Mouse (Mus musculus) heart, embryonic 14.5 days (tissue): Measurements from ENCODE around the gene Ncoa4. TPM values are rescaled to one million over a fixed set of nuclear protein-coding genes. Genes with fewer than 3 reads are reported as not detected.
"Not testable (repeated sequence)": the region's sequence is repeated elsewhere in the genome, so short reads cannot be mapped to it uniquely, and the experiment has no call there.

ENCODE experiments used
- ATAC-seq: fragments of 200-750 bp; cut with Nextera tagmentation; 2 replicates; pipeline ENCODE4 v1.8.0; 2017; ENCODE audit warnings: low read depth, moderate TSS enrichment; ENCODE audit not compliant: insufficient number of reproducible peaks, insufficient read depth, low FRiP score
- H3K27ac ChIP-seq, 2 experiments: fragments of 200-500 bp in 1 of 2; fragments of 300-500 bp in 1 of 2; sonication (generic) in 1 of 2; replicated peaks in 1 of 2; 2 replicates each; pipeline ENCODE4 v1.5.1; 2012 to 2014; ENCODE audit warnings: low read depth in 2 of 2, low read length in 2 of 2, control low read depth in 1 of 2, mild to moderate bottlenecking in 1 of 2, mixed read lengths in 1 of 2; ENCODE audit not compliant: control insufficient read depth in 1 of 2, insufficient read depth in 1 of 2
- H3K27me3 ChIP-seq: fragments of 300-500 bp; sonication (generic); 2 replicates; pipeline ENCODE4 v1.6.1; 2014; ENCODE audit warnings: mild to moderate bottlenecking, low read length, control low read depth; ENCODE audit not compliant: control insufficient read depth, insufficient read depth
- H3K36me3 ChIP-seq: fragments of 300-500 bp; sonication (generic); 2 replicates; pipeline ENCODE4 v1.6.1; 2014; ENCODE audit warnings: mild to moderate bottlenecking, control low read depth, low read length, mixed read lengths; ENCODE audit not compliant: control insufficient read depth, insufficient read depth
- H3K4me1 ChIP-seq, 2 experiments: fragments of 200-500 bp in 1 of 2; fragments of 300-500 bp in 1 of 2; sonication (generic) in 1 of 2; 2 replicates each; pipeline ENCODE4 v1.6.1; 2012 to 2014; ENCODE audit warnings: low read length in 2 of 2, control low read depth in 1 of 2, mixed read lengths in 1 of 2; ENCODE audit not compliant: control insufficient read depth in 2 of 2, insufficient read depth in 2 of 2
- H3K4me2 ChIP-seq: fragments of 300-500 bp; sonication (generic); 2 replicates; pipeline ENCODE4 v1.6.1; 2014; ENCODE audit warnings: mild to moderate bottlenecking, low read length
- H3K4me3 ChIP-seq, 2 experiments: fragments of 200-500 bp in 1 of 2; fragments of 300-500 bp in 1 of 2; sonication (generic) in 1 of 2; 2 replicates each; pipeline ENCODE4 v1.5.1; 2012 to 2014; ENCODE audit warnings: low read length in 2 of 2, mild to moderate bottlenecking in 2 of 2, control low read depth in 1 of 2, low read depth in 1 of 2, moderate library complexity in 1 of 2; ENCODE audit not compliant: control insufficient read depth in 1 of 2, insufficient read depth in 1 of 2
- H3K9ac ChIP-seq: fragments of 300-500 bp; sonication (generic); 2 replicates; pipeline ENCODE4 v1.6.1; 2014; ENCODE audit warnings: mild to moderate bottlenecking, low read length
- H3K9me3 ChIP-seq: fragments of 300-500 bp; sonication (generic); 2 replicates; pipeline ENCODE4 v1.6.1; 2016; ENCODE audit warnings: low read length, control low read depth; ENCODE audit not compliant: control insufficient read depth
- WGBS: fragments of 180-500 bp; shearing (Covaris S2); extraction: QIAGEN DNeasy Blood & Tissue Kit; methylation state at CpG from one replicate; pipeline ENCODE4 v1.1.7; 2014; 5-methylcytosine and 5-hydroxymethylcytosine counted together
- polyA plus RNA-seq: library from polyadenylated mRNA; unstranded; fragments of >200 nt; fragmentation: Nextera tagmentation; extraction: Ambion mirVana; gene quantifications from 2 replicates; pipeline ENCODE4 v1.2.1, GENCODE M21; 2014

Ncoa4 gene
- polyA plus RNA-seq, 1 experiment from 2014 or later, result 124 TPM

GRCm38 (mm10) chr14:32179393-32180195, 19.9 kb downstream of the Ncoa4 start:
- 74% methylated on average over 10 of the region's 10 CpGs for WGBS

GRCm38 (mm10) chr14:32180861-32181260, 21.2 kb downstream of the Ncoa4 start:
- Histone ChIP-seq H3K27ac (no peak overlapping the region), H3K9me3 (no peaks in the 10 kb centered on the region), H3K36me3 (peaks cover 75% of the 10 kb centered on the region), H3K4me2 (no peak overlapping the region), H3K9ac (no peak overlapping the region), H3K4me3 (no peak overlapping the region), H3K27me3 (no peaks in the 10 kb centered on the region), H3K4me1 (no peaks in the 10 kb centered on the region)
- 89% methylated on average over 6 of the region's 6 CpGs for WGBS
- no peak for ATAC-seq

More at GRCm38 (mm10) chr14:32179393-32180195, 19.9 kb downstream of the Ncoa4 start:
- H3K27me3 ChIP-seq, result no peaks in the 10 kb centered on the region
- no peak for ATAC-seq
- H3K27ac ChIP-seq, result no peak overlapping the region
- H3K36me3 ChIP-seq, result peaks cover 72% of the 10 kb centered on the region
- no peak overlapping the region for H3K4me2 ChIP-seq
- no peaks in the 10 kb centered on the region for H3K9me3 ChIP-seq
- no peak overlapping the region for H3K4me3 ChIP-seq
- no peak overlapping the region for H3K9ac ChIP-seq
- no peaks in the 10 kb centered on the region for H3K4me1 ChIP-seq

- 90% methylated on average over 4 of the region's 4 CpGs for WGBS
- Histone ChIP-seq H3K4me2 (no peak overlapping the region), H3K27me3 (no peaks in the 10 kb centered on the region), H3K27ac (no peak overlapping the region), H3K4me3 (no peak overlapping the region), H3K9ac (no peak overlapping the region), H3K4me1 (no peaks in the 10 kb centered on the region), H3K9me3 (no peaks in the 10 kb centered on the region), H3K36me3 (peaks cover 94% of the 10 kb centered on the region)
- no peak for ATAC-seq
Observed at GRCm38 (mm10) chr14:32183846-32184245, 24.2 kb downstream of the Ncoa4 start.

GRCm38 (mm10) chr14:32190627-32191391, 31.1 kb downstream of the Ncoa4 start:
- H3K36me3 ChIP-seq, result peaks cover 88% of the 10 kb centered on the region
- no peaks in the 10 kb centered on the region for H3K9me3 ChIP-seq
- no peak for ATAC-seq
- no peak overlapping the region for H3K9ac ChIP-seq
- no peaks in the 10 kb centered on the region for H3K27me3 ChIP-seq
- 85% methylated on average over 6 of the region's 6 CpGs for WGBS
- no peaks in the 10 kb centered on the region for H3K4me1 ChIP-seq
- no peak overlapping the region for H3K27ac ChIP-seq
- no peak overlapping the region for H3K4me2 ChIP-seq
- H3K4me3 ChIP-seq, result no peak overlapping the region

- no peaks in the 10 kb centered on the region for H3K9me3 ChIP-seq
- peaks cover 85% of the 10 kb centered on the region for H3K36me3 ChIP-seq
- no peak for ATAC-seq
Observed at GRCm38 (mm10) chr14:32191926-32192325, 32.3 kb downstream of the Ncoa4 start.

GRCm38 (mm10) chr14:32192437-32192836, 32.8 kb downstream of the Ncoa4 start:
- Histone ChIP-seq H3K4me2 (no peak overlapping the region), H3K9ac (no peak overlapping the region), H3K4me1 (no peaks in the 10 kb centered on the region), H3K4me3 (no peak overlapping the region), H3K27me3 (no peaks in the 10 kb centered on the region), H3K27ac (no peak overlapping the region), H3K36me3 (peaks cover 85% of the 10 kb centered on the region), H3K9me3 (no peaks in the 10 kb centered on the region)
- 37% methylated on average over 3 of the region's 3 CpGs for WGBS
- no peak for ATAC-seq

More at GRCm38 (mm10) chr14:32191926-32192325, 32.3 kb downstream of the Ncoa4 start:
- Histone ChIP-seq H3K27ac (no peak overlapping the region), H3K4me2 (no peak overlapping the region), H3K4me1 (no peaks in the 10 kb centered on the region), H3K9ac (no peak overlapping the region), H3K4me3 (no peak overlapping the region), H3K27me3 (no peaks in the 10 kb centered on the region)
- WGBS, result 62% methylated on average over 5 of the region's 5 CpGs

GRCm38 (mm10) chr14:32193557-32193956, 33.9 kb downstream of the Ncoa4 start:
- H3K4me1 ChIP-seq, H3K27me3 ChIP-seq, H3K4me2 ChIP-seq, ATAC-seq, H3K27ac ChIP-seq, H3K4me3 ChIP-seq, H3K9ac ChIP-seq, H3K9me3 ChIP-seq: not testable (repeated sequence)
- 79% methylated on average over 5 of the region's 5 CpGs for WGBS
- peaks cover 84% of the 10 kb centered on the region for H3K36me3 ChIP-seq
